Mouse (Mus musculus) heart, embryonic 16.5 days (tissue): ENCODE results near the gene Odf2. TPM values are rescaled to one million over a fixed set of nuclear protein-coding genes. Genes with fewer than 3 reads are reported as not detected.
A peak's percentile ranks its signal among the peaks of the same experiment; 100 is the strongest.

Experiments
- ATAC-seq: fragments of 200-750 bp; cut with Nextera tagmentation; replicated peaks from 2 replicates; pipeline ENCODE4 v1.8.0; 2017; ENCODE audit warnings: moderate number of reproducible peaks; ENCODE audit not compliant: insufficient read depth, low FRiP score; ENCODE audit errors: extremely low read depth
- H3K27ac ChIP-seq: fragments of 300-500 bp; sonication (generic); 2 replicates; pipeline ENCODE4 v1.5.1; 2014; ENCODE audit warnings: mild to moderate bottlenecking, low read length, control low read depth, moderate library complexity
- H3K27me3 ChIP-seq: fragments of 300-500 bp; sonication (generic); 2 replicates; pipeline ENCODE4 v1.6.1; 2014; ENCODE audit warnings: low read length, mixed read lengths; ENCODE audit not compliant: control insufficient read depth, insufficient read depth
- H3K36me3 ChIP-seq: fragments of 300-500 bp; sonication (generic); 2 replicates; pipeline ENCODE4 v1.6.1; 2014; ENCODE audit not compliant: control insufficient read depth, insufficient read depth
- H3K4me1 ChIP-seq: fragments of 300-500 bp; sonication (generic); 2 replicates; pipeline ENCODE4 v1.6.1; 2014; ENCODE audit warnings: low read length, mixed read lengths; ENCODE audit not compliant: control insufficient read depth, insufficient read depth
- H3K4me2 ChIP-seq: fragments of 300-500 bp; sonication (generic); 2 replicates; pipeline ENCODE4 v1.6.1; 2014; ENCODE audit warnings: low read depth, mild to moderate bottlenecking, control low read depth, low read length
- H3K4me3 ChIP-seq: fragments of 300-500 bp; sonication (generic); 2 replicates; pipeline ENCODE4 v1.5.1; 2014; ENCODE audit warnings: mild to moderate bottlenecking, control low read depth, low read length
- H3K9ac ChIP-seq: fragments of 300-500 bp; sonication (generic); 2 replicates; pipeline ENCODE4 v1.6.1; 2014; ENCODE audit warnings: low read length, control low read depth
- H3K9me3 ChIP-seq: fragments of 300-500 bp; sonication (generic); replicated peaks from 2 replicates; pipeline ENCODE4 v1.6.1; 2016; ENCODE audit warnings: low read length; ENCODE audit not compliant: control insufficient read depth
- WGBS: fragments of 180-500 bp; shearing (Covaris S2); extraction: QIAGEN DNeasy Blood & Tissue Kit; methylation state at CpG from one replicate; pipeline ENCODE4 v1.1.7; 2014; 5-methylcytosine and 5-hydroxymethylcytosine counted together
- microRNA-seq: library from miRNA; unstranded; fragments of <30 nt; microRNA quantifications from one replicate; pipeline ENCODE4, GENCODE M21; 2017
- polyA plus RNA-seq: library from polyadenylated mRNA; unstranded; fragments of >200 nt; fragmentation: Nextera tagmentation; extraction: Ambion mirVana; gene quantifications from 2 replicates; pipeline ENCODE4 v1.2.1, GENCODE M21; 2015

Gene Odf2
- polyA plus RNA-seq, 1 experiment from 2014 or later: 48.1 TPM

DNA sequence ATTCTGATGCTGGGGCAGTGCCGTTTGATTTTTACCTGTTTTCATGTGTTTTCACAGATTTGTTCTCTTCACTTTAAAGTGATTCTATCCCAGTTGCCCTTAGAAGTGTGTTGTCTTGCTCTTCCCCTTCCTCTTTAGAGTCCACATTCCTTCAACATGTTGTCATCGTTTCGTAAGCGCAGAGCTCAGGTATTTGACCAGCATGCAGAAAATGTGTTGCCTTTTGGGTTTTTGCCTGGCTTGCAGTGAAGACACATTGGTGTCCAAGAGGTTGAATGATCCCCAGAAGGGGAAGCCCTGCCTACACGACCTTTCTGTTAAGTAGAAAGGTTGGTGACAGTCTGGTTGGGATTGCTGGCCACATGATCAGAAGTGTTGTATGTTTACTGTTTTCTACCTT lies 79.6 kb downstream of the Odf2 start:
- H3K27ac ChIP-seq: no peak overlapping the region
- H3K4me2 ChIP-seq: peak overlapping the region; percentile 72
- ATAC-seq: no peak
- no peaks in the 10 kb centered on the region for H3K27me3 ChIP-seq
- peaks cover 63% of the 10 kb centered on the region for H3K4me1 ChIP-seq
- H3K9me3 ChIP-seq: no peaks in the 10 kb centered on the region
- H3K36me3 ChIP-seq: 0 out of 2 replicates have a peak, but pooled peaks cover 3% of the 10 kb centered on the region
- 31% methylated on average over 5 of the region's 5 CpGs for WGBS
- H3K9ac ChIP-seq: no peak overlapping the region
- no peak overlapping the region for H3K4me3 ChIP-seq

DNA sequence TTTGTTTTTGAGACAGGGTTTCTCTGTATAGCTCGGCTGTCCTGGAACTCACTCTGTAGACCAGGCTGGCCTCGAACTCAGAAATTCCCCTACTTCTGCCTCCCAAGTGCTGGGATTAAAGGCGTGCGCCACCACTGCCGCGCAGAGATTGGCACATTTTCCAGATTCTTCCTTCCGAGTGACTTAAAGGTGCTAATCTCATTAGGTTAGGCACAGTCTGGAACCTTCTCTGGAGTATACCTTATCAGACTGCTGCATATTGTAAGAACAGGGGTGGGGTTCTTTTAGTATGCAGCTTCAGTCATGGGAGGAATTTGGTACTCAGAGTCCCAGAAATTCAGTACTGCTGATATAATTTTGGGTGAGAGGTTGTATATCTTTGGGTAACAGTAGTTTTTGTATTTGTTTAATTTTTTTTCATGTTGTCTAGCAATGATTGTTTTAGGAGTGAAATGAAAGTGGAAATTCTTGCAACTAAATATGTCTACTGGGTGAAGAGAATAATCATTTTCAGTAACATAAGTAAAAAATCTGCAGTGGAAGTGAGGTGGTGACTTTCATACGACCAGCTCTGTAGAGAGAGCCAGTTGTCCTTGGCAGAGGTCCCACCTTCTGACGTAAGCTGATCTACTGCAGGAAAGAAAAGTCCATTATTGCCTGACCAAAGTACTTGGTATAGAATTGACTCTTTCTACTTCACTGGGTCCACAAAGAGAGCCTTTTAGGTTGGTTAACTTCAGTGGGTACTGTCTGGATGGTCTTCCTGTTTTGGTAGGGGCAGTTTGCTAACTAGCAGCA lies 83.0 kb downstream of the Odf2 start:
- 0 out of 2 replicates have a peak, but pooled peaks cover 3% of the 10 kb centered on the region for H3K36me3 ChIP-seq
- H3K27ac ChIP-seq: peak overlapping the region; percentile 84
- H3K4me2 ChIP-seq: peak overlapping the region; percentile 20
- H3K4me3 ChIP-seq: no peak overlapping the region
- peaks cover 57% of the 10 kb centered on the region for H3K4me1 ChIP-seq
- peak; percentile 71 for ATAC-seq
- no peaks in the 10 kb centered on the region for H3K9me3 ChIP-seq
- no peaks in the 10 kb centered on the region for H3K27me3 ChIP-seq
- WGBS: 38% methylated on average over 9 of the region's 9 CpGs
- 0 out of 2 replicates have a peak overlapping the region, but pooled peaks have one; percentile 7 for H3K9ac ChIP-seq

DNA sequence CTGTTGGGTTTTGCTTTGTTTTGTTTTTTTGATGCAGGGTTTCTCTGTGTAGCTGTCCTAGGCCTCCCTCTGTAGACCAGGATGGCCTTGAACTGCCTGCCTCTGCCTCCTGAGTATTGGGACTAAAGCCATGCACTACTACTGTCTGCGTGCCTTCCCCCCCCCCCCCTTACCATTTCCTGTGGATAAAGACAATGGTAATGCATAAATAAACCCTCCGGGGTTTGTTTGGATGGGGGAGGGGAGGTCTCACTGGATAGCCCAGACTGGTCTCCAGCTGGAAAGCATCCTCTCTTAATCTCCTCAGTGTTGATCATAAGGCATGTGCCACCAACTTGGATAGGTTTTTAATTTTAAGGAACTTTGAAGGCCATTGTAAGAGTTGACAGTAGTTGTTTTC lies 84.5 kb downstream of the Odf2 start:
- H3K4me1 ChIP-seq: peaks cover 44% of the 10 kb centered on the region
- H3K36me3 ChIP-seq: peaks cover 8% of the 10 kb centered on the region
- no peak overlapping the region for H3K9ac ChIP-seq
- 6% methylated on average over 2 of the region's 2 CpGs for WGBS
- H3K27ac ChIP-seq: no peak overlapping the region
- ATAC-seq: peak; percentile 64
- no peak overlapping the region for H3K4me2 ChIP-seq
- no peaks in the 10 kb centered on the region for H3K27me3 ChIP-seq
- no peaks in the 10 kb centered on the region for H3K9me3 ChIP-seq
- H3K4me3 ChIP-seq: no peak overlapping the region

DNA sequence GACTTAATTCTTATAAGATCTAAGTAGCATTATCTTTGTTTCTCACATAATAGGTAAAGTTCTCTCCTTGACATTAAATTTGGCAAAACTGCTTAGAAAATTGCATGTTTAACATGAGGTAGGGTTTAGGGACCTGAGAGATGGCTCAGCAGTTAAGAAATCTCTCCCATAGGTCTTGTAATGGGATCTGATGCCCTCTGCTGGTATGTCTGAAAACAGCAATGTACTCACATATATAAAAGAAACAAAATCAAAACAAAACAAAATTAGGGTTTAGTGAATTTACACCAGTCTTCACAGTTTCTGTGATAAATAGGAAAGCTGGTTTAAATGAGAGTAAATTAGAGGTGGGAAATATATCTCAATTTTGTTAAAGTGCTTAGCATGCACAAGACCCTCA lies 88.3 kb downstream of the Odf2 start:
- peaks cover 36% of the 10 kb centered on the region for H3K36me3 ChIP-seq
- H3K4me2 ChIP-seq: no peak overlapping the region
- H3K4me1 ChIP-seq: peaks cover 16% of the 10 kb centered on the region
- no peak overlapping the region for H3K27ac ChIP-seq
- no peak for ATAC-seq
- H3K9me3 ChIP-seq: no peaks in the 10 kb centered on the region
- no peak overlapping the region for H3K9ac ChIP-seq
- no peaks in the 10 kb centered on the region for H3K27me3 ChIP-seq
- H3K4me3 ChIP-seq: no peak overlapping the region

DNA sequence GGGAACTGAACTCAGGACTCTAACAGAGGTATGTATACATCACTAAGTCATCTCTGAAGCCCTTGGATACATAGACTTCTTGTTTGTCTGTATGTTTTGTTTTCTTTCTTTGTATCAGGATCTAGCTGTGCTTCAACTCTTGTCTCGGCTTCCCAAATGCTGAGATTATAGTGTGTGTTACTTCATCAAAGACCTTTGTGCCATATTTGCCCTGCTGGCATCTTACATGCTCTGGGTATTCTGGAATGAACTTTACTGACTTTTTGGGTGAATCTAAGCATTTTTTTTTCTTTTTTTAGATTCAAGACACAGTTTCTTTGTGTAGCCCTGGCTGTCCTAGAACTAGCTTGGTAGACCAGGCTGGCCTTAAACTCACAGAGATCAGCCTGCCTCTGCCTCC lies 91.6 kb downstream of the Odf2 start:
- Histone ChIP-seq H3K27ac (no peak overlapping the region), H3K4me1 (no peaks in the 10 kb centered on the region), H3K9me3 (no peaks in the 10 kb centered on the region), H3K9ac (no peak overlapping the region), H3K36me3 (peaks cover 64% of the 10 kb centered on the region), H3K4me3 (no peak overlapping the region), H3K4me2 (no peak overlapping the region), H3K27me3 (no peaks in the 10 kb centered on the region)
- WGBS: 94% methylated on average over 1 of the region's 1 CpGs
- ATAC-seq: no peak

Small RNAs within 50 kb of the gene (microRNA-seq; reads per million reads assigned to microRNA genes)
- gene Mir219a-2 (not detected), gene Mir219b (not detected)

Other genes starting within 250 kb of the Odf2 start
- gene Gm13420, start 137.5 kb upstream of the Odf2 start, polyA plus RNA-seq: not detected in 2 replicates
- gene Gm13547, start 129.9 kb upstream of the Odf2 start, polyA plus RNA-seq: 0.32 TPM in 1 of 2 replicates, not detected in the other
- 27.2 and 31.4 TPM in 2 replicates for gene Coq4, start 101.7 kb upstream of the Odf2 start, polyA plus RNA-seq
- 26.4 and 29.6 TPM in 2 replicates for gene Trub2, start 100.7 kb upstream of the Odf2 start, polyA plus RNA-seq
- gene Slc27a4, start 86.6 kb upstream of the Odf2 start, polyA plus RNA-seq: 10.6 and 11.5 TPM in 2 replicates
- gene Urm1, start 69.1 kb upstream of the Odf2 start, polyA plus RNA-seq: 16.3 and 17.2 TPM in 2 replicates
- 16.8 and 21.5 TPM in 2 replicates for gene Cercam, start 20.1 kb upstream of the Odf2 start, polyA plus RNA-seq
- gene Gle1, start 46.2 kb downstream of the Odf2 start, polyA plus RNA-seq: 40.0 and 40.3 TPM in 2 replicates
- 93.0 and 113 TPM in 2 replicates for gene Sptan1, start 76.3 kb downstream of the Odf2 start, polyA plus RNA-seq
- gene Wdr34, start 159.7 kb downstream of the Odf2 start, polyA plus RNA-seq: 24.1 and 25.6 TPM in 2 replicates
- gene Set, start 168.2 kb downstream of the Odf2 start, polyA plus RNA-seq: 198 and 217 TPM in 2 replicates
- 9.4 and 11.7 TPM in 2 replicates for gene Pkn3, start 188.5 kb downstream of the Odf2 start, polyA plus RNA-seq
- gene Zdhhc12, start 204.4 kb downstream of the Odf2 start, polyA plus RNA-seq: 29.4 and 30.8 TPM in 2 replicates
- gene Zer1, start 235.4 kb downstream of the Odf2 start, polyA plus RNA-seq: 5.7 TPM in 2 replicates
- 5.4 and 7.1 TPM in 2 replicates for gene Tbc1d13, start 244.5 kb downstream of the Odf2 start, polyA plus RNA-seq